Mouse (Mus musculus): ENCODE data around the gene Lbhd2. TPM values are rescaled to one million over a fixed set of nuclear protein-coding genes. Genes with fewer than 3 reads are reported as not detected.

Lbhd2 gene
- polyA plus RNA-seq, 1 experiment from 2014 or later, result 0.60 TPM

- Histone ChIP-seq H3K4me3 (peak overlapping the region; percentile 18), H3K27ac (no peak overlapping the region), H3K4me2 (replicated peaks) (peak overlapping the region; percentile 35), H3K4me1 (peaks cover 59% of the 10 kb centered on the region), H3K27me3 (peaks cover 96% of the 10 kb centered on the region), H3K9me3 (no peaks in the 10 kb centered on the region), H3K36me3 (no peaks in the 10 kb centered on the region), H3K9ac (no peak overlapping the region)
- no peak for ATAC-seq (ENCODE audit: insufficient number of reproducible peaks, insufficient read depth, low FRiP score, low TSS enrichment)
- 3% methylated on average over 51 of the region's 52 CpGs for WGBS
Measured at GRCm38 (mm10) chr12:111445161-111445889, 38.7 kb downstream of the Lbhd2 start.

GRCm38 (mm10) chr12:111445890-111446613 lies 39.4 kb downstream of the Lbhd2 start:
- WGBS, result 5% methylated on average over 27 of the region's 27 CpGs
- Histone ChIP-seq H3K4me3 (peak overlapping the region; percentile 18), H3K9me3 (no peaks in the 10 kb centered on the region), H3K27ac (no peak overlapping the region), H3K9ac (no peak overlapping the region), H3K4me2 (replicated peaks) (peak overlapping the region; percentile 35), H3K36me3 (no peaks in the 10 kb centered on the region), H3K27me3 (peaks cover 100% of the 10 kb centered on the region), H3K4me1 (peaks cover 65% of the 10 kb centered on the region)
- ATAC-seq (ENCODE audit: insufficient number of reproducible peaks, insufficient read depth, low FRiP score, low TSS enrichment), result no peak

DNA sequence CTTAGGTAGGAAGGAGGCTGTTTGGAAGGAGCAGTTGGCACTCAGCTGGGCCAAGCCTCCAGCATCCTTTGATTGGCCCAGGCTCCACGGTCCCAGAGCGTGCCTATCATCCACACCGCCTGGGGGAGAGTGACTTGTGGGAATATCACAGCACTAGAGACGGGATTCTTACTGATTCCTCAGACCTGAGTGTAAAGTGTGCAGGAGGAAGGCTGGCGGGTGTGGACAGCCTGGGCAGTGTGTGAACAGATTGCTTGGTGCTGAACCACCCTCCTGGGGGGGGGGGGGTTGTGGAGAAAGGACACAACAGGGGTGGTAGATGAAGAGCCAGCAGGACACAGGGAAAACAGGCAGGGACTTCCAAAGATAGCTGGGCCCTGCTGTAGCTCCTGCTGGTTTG lies 40.1 kb downstream of the Lbhd2 start:
- Histone ChIP-seq H3K36me3 (no peaks in the 10 kb centered on the region), H3K9ac (no peak overlapping the region), H3K4me2 (replicated peaks) (no peak overlapping the region), H3K4me1 (peaks cover 65% of the 10 kb centered on the region), H3K27ac (no peak overlapping the region), H3K9me3 (no peaks in the 10 kb centered on the region), H3K27me3 (peaks cover 100% of the 10 kb centered on the region), H3K4me3 (no peak overlapping the region)
- ATAC-seq (ENCODE audit: insufficient number of reproducible peaks, insufficient read depth, low FRiP score, low TSS enrichment), result no peak
- 17% methylated on average over 5 of the region's 5 CpGs for WGBS

GRCm38 (mm10) chr12:111447350-111447749 lies 40.7 kb downstream of the Lbhd2 start:
- Histone ChIP-seq H3K36me3 (no peaks in the 10 kb centered on the region), H3K27me3 (peaks cover 100% of the 10 kb centered on the region), H3K9me3 (no peaks in the 10 kb centered on the region), H3K4me2 (replicated peaks) (no peak overlapping the region), H3K4me3 (no peak overlapping the region), H3K27ac (no peak overlapping the region), H3K4me1 (peaks cover 61% of the 10 kb centered on the region), H3K9ac (no peak overlapping the region)
- ATAC-seq (ENCODE audit: insufficient number of reproducible peaks, insufficient read depth, low FRiP score, low TSS enrichment), result no peak
- WGBS, result 16% methylated on average over 9 of the region's 9 CpGs

- no peak for ATAC-seq (ENCODE audit: insufficient number of reproducible peaks, insufficient read depth, low FRiP score, low TSS enrichment)
- no peak overlapping the region for H3K9ac ChIP-seq
- peaks cover 92% of the 10 kb centered on the region for H3K27me3 ChIP-seq
- peak overlapping the region; percentile 1; the same call in 1 of the 2 replicates for H3K4me2 ChIP-seq (replicated peaks)
- H3K4me3 ChIP-seq, result no peak overlapping the region
- H3K4me1 ChIP-seq, result peaks cover 53% of the 10 kb centered on the region
- no peaks in the 10 kb centered on the region for H3K9me3 ChIP-seq
- H3K36me3 ChIP-seq, result no peaks in the 10 kb centered on the region
- 11% methylated on average over 22 of the region's 22 CpGs for WGBS
- H3K27ac ChIP-seq, result no peak overlapping the region
Measured at GRCm38 (mm10) chr12:111447898-111448760, 41.5 kb downstream of the Lbhd2 start.

DNA sequence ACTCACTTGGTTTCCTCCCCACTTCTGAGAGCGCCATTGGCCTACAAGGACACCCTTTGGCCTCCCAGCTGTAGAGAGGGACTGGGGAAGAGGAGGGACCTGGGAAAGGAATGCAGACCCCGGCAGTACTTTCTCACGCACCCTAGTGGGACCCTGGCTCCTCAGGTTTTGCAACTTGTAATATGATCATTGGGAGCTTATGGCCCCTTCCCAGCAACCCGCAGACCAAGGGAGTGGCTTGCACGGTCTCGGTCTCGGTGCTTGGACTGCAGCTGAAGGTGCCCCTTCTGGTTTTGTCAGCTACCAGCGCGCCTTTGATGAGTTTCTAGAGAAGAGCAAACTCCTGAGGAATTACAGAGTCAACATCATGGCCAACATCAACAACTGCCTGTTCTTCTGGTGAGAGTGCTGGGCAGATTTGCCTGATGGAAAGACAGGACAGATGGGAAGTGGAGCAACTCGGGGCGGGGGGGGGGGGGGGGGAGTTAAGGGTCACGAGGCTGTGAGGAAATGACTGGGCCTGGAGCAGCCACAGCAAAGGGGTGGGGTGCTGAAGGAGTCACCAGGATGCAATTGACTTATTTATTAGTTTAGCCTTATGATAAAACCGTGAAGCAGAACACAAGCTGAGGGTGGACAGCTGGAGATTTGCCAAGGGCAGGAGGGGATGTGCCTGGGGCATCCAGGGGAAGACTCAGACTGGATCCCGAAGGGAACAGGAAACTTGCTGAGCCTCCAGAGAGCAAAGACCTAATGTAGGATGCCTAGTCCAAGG lies 42.5 kb downstream of the Lbhd2 start:
- peak overlapping the region; percentile 24 for H3K4me2 ChIP-seq (replicated peaks)
- no peak for ATAC-seq (ENCODE audit: insufficient number of reproducible peaks, insufficient read depth, low FRiP score, low TSS enrichment)
- peak overlapping the region; percentile 54; the same call in 1 of the 2 replicates for H3K27ac ChIP-seq
- H3K4me3 ChIP-seq, result no peak overlapping the region
- 8% methylated on average over 13 of the region's 14 CpGs for WGBS
- peaks cover 87% of the 10 kb centered on the region for H3K27me3 ChIP-seq
- H3K36me3 ChIP-seq, result no peaks in the 10 kb centered on the region
- H3K9me3 ChIP-seq, result no peaks in the 10 kb centered on the region
- peaks cover 57% of the 10 kb centered on the region for H3K4me1 ChIP-seq
- H3K9ac ChIP-seq, result no peak overlapping the region

- WGBS, result 24% methylated on average over 6 of the region's 6 CpGs
- Histone ChIP-seq H3K27me3 (peaks cover 76% of the 10 kb centered on the region), H3K9ac (no peak overlapping the region), H3K4me1 (peaks cover 68% of the 10 kb centered on the region), H3K27ac (no peak overlapping the region), H3K4me2 (replicated peaks) (no peak overlapping the region), H3K9me3 (no peaks in the 10 kb centered on the region), H3K4me3 (no peak overlapping the region), H3K36me3 (no peaks in the 10 kb centered on the region)
- no peak for ATAC-seq (ENCODE audit: insufficient number of reproducible peaks, insufficient read depth, low FRiP score, low TSS enrichment)
Measured at GRCm38 (mm10) chr12:111450359-111450758, 43.8 kb downstream of the Lbhd2 start.

DNA sequence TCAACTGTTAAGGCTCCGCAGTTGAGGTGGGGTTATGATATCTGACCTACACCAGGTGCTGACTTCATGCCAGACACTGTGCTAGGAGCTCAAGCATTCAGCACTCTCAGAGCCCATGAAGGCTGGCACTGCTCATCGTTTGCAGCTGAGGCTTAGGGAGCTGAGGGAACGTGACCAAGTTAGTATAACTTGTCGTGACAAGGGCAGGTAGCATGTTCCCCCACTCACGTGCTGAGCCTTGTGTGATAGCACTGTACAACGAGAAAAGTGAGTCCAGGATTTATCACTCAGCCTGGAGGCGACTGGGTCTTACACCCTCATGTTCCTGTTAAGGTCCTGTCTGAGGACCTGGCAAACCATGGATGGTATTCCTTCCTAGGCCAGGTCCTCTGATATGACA lies 45.0 kb downstream of the Lbhd2 start:
- H3K27me3 ChIP-seq, result peaks cover 76% of the 10 kb centered on the region
- no peak overlapping the region for H3K27ac ChIP-seq
- H3K9me3 ChIP-seq, result no peaks in the 10 kb centered on the region
- peaks cover 59% of the 10 kb centered on the region for H3K4me1 ChIP-seq
- 80% methylated on average over 7 of the region's 7 CpGs for WGBS
- no peak overlapping the region for H3K9ac ChIP-seq
- no peak overlapping the region for H3K4me3 ChIP-seq
- no peak for ATAC-seq (ENCODE audit: insufficient number of reproducible peaks, insufficient read depth, low FRiP score, low TSS enrichment)
- no peaks in the 10 kb centered on the region for H3K36me3 ChIP-seq
- no peak overlapping the region for H3K4me2 ChIP-seq (replicated peaks)

DNA sequence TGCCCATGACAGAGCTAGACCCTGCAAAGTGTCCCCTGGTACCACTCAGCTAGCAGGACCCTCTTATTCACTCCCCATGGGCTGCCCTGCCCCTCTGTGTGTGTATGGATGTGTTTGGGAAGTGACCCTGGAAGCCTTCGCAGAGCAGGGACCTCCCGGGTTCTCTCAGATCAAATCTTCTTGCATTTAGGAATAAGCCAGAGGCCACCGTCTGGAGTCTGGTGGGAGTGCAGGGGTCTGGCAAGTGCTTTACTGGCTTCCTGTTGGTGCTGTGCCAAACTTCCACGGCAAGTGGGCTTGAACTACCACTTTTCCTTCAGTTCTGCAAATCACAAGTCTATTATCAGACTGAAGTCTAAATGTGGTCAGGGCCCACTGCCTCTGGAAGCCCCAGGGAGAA lies 47.4 kb downstream of the Lbhd2 start:
- 17% methylated on average over 4 of the region's 4 CpGs for WGBS
- Histone ChIP-seq H3K9me3 (no peaks in the 10 kb centered on the region), H3K9ac (no peak overlapping the region), H3K27me3 (peaks cover 58% of the 10 kb centered on the region), H3K27ac (no peak overlapping the region), H3K36me3 (no peaks in the 10 kb centered on the region), H3K4me3 (no peak overlapping the region), H3K4me1 (peaks cover 38% of the 10 kb centered on the region), H3K4me2 (replicated peaks) (no peak overlapping the region)
- no peak for ATAC-seq (ENCODE audit: insufficient number of reproducible peaks, insufficient read depth, low FRiP score, low TSS enrichment)

GRCm38 (mm10) chr12:111454543-111455280 lies 48.1 kb downstream of the Lbhd2 start:
- H3K36me3 ChIP-seq, result no peaks in the 10 kb centered on the region
- no peak overlapping the region for H3K4me3 ChIP-seq
- WGBS, result 58% methylated on average over 10 of the region's 10 CpGs
- H3K27ac ChIP-seq, result no peak overlapping the region
- no peaks in the 10 kb centered on the region for H3K9me3 ChIP-seq
- no peak overlapping the region for H3K9ac ChIP-seq
- no peak overlapping the region for H3K4me2 ChIP-seq (replicated peaks)
- H3K27me3 ChIP-seq, result peaks cover 51% of the 10 kb centered on the region
- ATAC-seq (ENCODE audit: insufficient number of reproducible peaks, insufficient read depth, low FRiP score, low TSS enrichment), result no peak
- H3K4me1 ChIP-seq, result peaks cover 31% of the 10 kb centered on the region
